Mouse (Mus musculus): ENCODE results near the gene Gm43720. TPM values are rescaled to one million over a fixed set of nuclear protein-coding genes. Genes with fewer than 3 reads are reported as not detected.

The Gm43720 gene
- polyA plus RNA-seq, 1 experiment, result 0.08 TPM

GRCm38 (mm10) chr5:138258542-138258941 lies 21.2 kb downstream of the Gm43720 start:
- H3K4me1 ChIP-seq (replicated peaks; ENCODE audit: control insufficient read depth, insufficient read depth, low read length), result peaks cover 30% of the 10 kb centered on the region
- no peaks in the 10 kb centered on the region for H3K27me3 ChIP-seq (ENCODE audit: control insufficient read depth, insufficient read depth, low read length)
- TF ChIP-seq POLR2A (IDR thresholded peaks at IDR 0.05; ENCODE audit: control insufficient read depth, extremely low read depth, insufficient read depth, low read length, poor library complexity) (no peak), CTCF (IDR thresholded peaks at IDR 0.05; ENCODE audit: borderline replicate concordance, control insufficient read depth, extremely low read depth, insufficient read depth, low read length, poor library complexity) (no peak)
- no peak overlapping the region for H3K27ac ChIP-seq (ENCODE audit: control insufficient read depth, insufficient read depth, low read length)
- 92% methylated on average over 6 of the region's 6 CpGs for WGBS
- no peak for DNase-seq
- peaks cover 8% of the 10 kb centered on the region; the same call in 1 of the 2 replicates for H3K36me3 ChIP-seq (ENCODE audit: control insufficient read depth, insufficient read depth, low read length)
- H3K4me3 ChIP-seq (ENCODE audit: control insufficient read depth, insufficient read depth, low read length), result no peak overlapping the region

- Histone ChIP-seq H3K4me1 (replicated peaks; ENCODE audit: control insufficient read depth, insufficient read depth, low read length) (peaks cover 28% of the 10 kb centered on the region), H3K27ac (ENCODE audit: control insufficient read depth, insufficient read depth, low read length) (no peak overlapping the region), H3K4me3 (ENCODE audit: control insufficient read depth, insufficient read depth, low read length) (no peak overlapping the region), H3K27me3 (ENCODE audit: control insufficient read depth, insufficient read depth, low read length) (no peaks in the 10 kb centered on the region), H3K36me3 (ENCODE audit: control insufficient read depth, insufficient read depth, low read length) (peaks cover 8% of the 10 kb centered on the region; the same call in 1 of the 2 replicates)
- no peak for DNase-seq
- 77% methylated on average over 3 of the region's 3 CpGs for WGBS
- TF ChIP-seq CTCF (IDR thresholded peaks at IDR 0.05; ENCODE audit: borderline replicate concordance, control insufficient read depth, extremely low read depth, insufficient read depth, low read length, poor library complexity), result no peak
- no peak for TF ChIP-seq POLR2A (IDR thresholded peaks at IDR 0.05; ENCODE audit: control insufficient read depth, extremely low read depth, insufficient read depth, low read length, poor library complexity)
Measured at GRCm38 (mm10) chr5:138258078-138258477, 21.7 kb downstream of the Gm43720 start.

GRCm38 (mm10) chr5:138257585-138257978 lies 22.2 kb downstream of the Gm43720 start:
- Histone ChIP-seq H3K36me3 (ENCODE audit: control insufficient read depth, insufficient read depth, low read length) (peaks cover 8% of the 10 kb centered on the region; the same call in 1 of the 2 replicates), H3K27me3 (ENCODE audit: control insufficient read depth, insufficient read depth, low read length) (no peaks in the 10 kb centered on the region), H3K4me1 (replicated peaks; ENCODE audit: control insufficient read depth, insufficient read depth, low read length) (peaks cover 23% of the 10 kb centered on the region), H3K4me3 (ENCODE audit: control insufficient read depth, insufficient read depth, low read length) (no peak overlapping the region), H3K27ac (ENCODE audit: control insufficient read depth, insufficient read depth, low read length) (peak overlapping the region; percentile 45; the same call in 1 of the 2 replicates)
- TF ChIP-seq CTCF (IDR thresholded peaks at IDR 0.05; ENCODE audit: borderline replicate concordance, control insufficient read depth, extremely low read depth, insufficient read depth, low read length, poor library complexity), result no peak
- no peak for TF ChIP-seq POLR2A (IDR thresholded peaks at IDR 0.05; ENCODE audit: control insufficient read depth, extremely low read depth, insufficient read depth, low read length, poor library complexity)
- 94% methylated on average over 4 of the region's 4 CpGs for WGBS
- DNase-seq, result no peak

GRCm38 (mm10) chr5:138256966-138257584 lies 22.7 kb downstream of the Gm43720 start:
- Histone ChIP-seq H3K4me1 (replicated peaks; ENCODE audit: control insufficient read depth, insufficient read depth, low read length) (peaks cover 18% of the 10 kb centered on the region), H3K27me3 (ENCODE audit: control insufficient read depth, insufficient read depth, low read length) (no peaks in the 10 kb centered on the region), H3K36me3 (ENCODE audit: control insufficient read depth, insufficient read depth, low read length) (peaks cover 8% of the 10 kb centered on the region; the same call in 1 of the 2 replicates), H3K27ac (ENCODE audit: control insufficient read depth, insufficient read depth, low read length) (peak overlapping the region; percentile 46; the same call in 1 of the 2 replicates), H3K4me3 (ENCODE audit: control insufficient read depth, insufficient read depth, low read length) (no peak overlapping the region)
- WGBS, result 20% methylated on average over 10 of the region's 10 CpGs
- TF ChIP-seq CTCF (IDR thresholded peaks at IDR 0.05; ENCODE audit: borderline replicate concordance, control insufficient read depth, extremely low read depth, insufficient read depth, low read length, poor library complexity) (no peak), POLR2A (IDR thresholded peaks at IDR 0.05; ENCODE audit: control insufficient read depth, extremely low read depth, insufficient read depth, low read length, poor library complexity) (no peak)
- no peak for DNase-seq

- Histone ChIP-seq H3K27ac (ENCODE audit: control insufficient read depth, insufficient read depth, low read length) (peak overlapping the region; percentile 54; the same call in 1 of the 2 replicates), H3K27me3 (ENCODE audit: control insufficient read depth, insufficient read depth, low read length) (no peaks in the 10 kb centered on the region), H3K4me1 (replicated peaks; ENCODE audit: control insufficient read depth, insufficient read depth, low read length) (peaks cover 15% of the 10 kb centered on the region), H3K4me3 (ENCODE audit: control insufficient read depth, insufficient read depth, low read length) (peak overlapping the region; percentile 90), H3K36me3 (ENCODE audit: control insufficient read depth, insufficient read depth, low read length) (peaks cover 8% of the 10 kb centered on the region; the same call in 1 of the 2 replicates)
- no peak for TF ChIP-seq CTCF (IDR thresholded peaks at IDR 0.05; ENCODE audit: borderline replicate concordance, control insufficient read depth, extremely low read depth, insufficient read depth, low read length, poor library complexity)
- TF ChIP-seq POLR2A (IDR thresholded peaks at IDR 0.05; ENCODE audit: control insufficient read depth, extremely low read depth, insufficient read depth, low read length, poor library complexity), result no peak
- 5% methylated on average over 7 of the region's 7 CpGs for WGBS
- no peak for DNase-seq
Measured at GRCm38 (mm10) chr5:138256094-138256467, 23.7 kb downstream of the Gm43720 start.

- H3K27ac ChIP-seq (ENCODE audit: control insufficient read depth, insufficient read depth, low read length), result peak within 1 kb of the TSS; percentile 54; the same call in 1 of the 2 replicates
- peaks cover 15% of the 10 kb centered on the region for H3K4me1 ChIP-seq (replicated peaks; ENCODE audit: control insufficient read depth, insufficient read depth, low read length)
- no peaks in the 10 kb centered on the region for H3K27me3 ChIP-seq (ENCODE audit: control insufficient read depth, insufficient read depth, low read length)
- peaks cover 3% of the 10 kb centered on the region; the same call in 1 of the 2 replicates for H3K36me3 ChIP-seq (ENCODE audit: control insufficient read depth, insufficient read depth, low read length)
- 0% methylated on average over 38 of the region's 38 CpGs for WGBS
- peak; percentile 93 for DNase-seq
- peak; percentile 80 for TF ChIP-seq POLR2A (IDR thresholded peaks at IDR 0.05; ENCODE audit: control insufficient read depth, extremely low read depth, insufficient read depth, low read length, poor library complexity)
- 0 out of 2 replicates have a peak, but pooled peaks have one; percentile 53 for TF ChIP-seq CTCF (IDR thresholded peaks at IDR 0.05; ENCODE audit: borderline replicate concordance, control insufficient read depth, extremely low read depth, insufficient read depth, low read length, poor library complexity)
- peak within 1 kb of the TSS; percentile 90 for H3K4me3 ChIP-seq (ENCODE audit: control insufficient read depth, insufficient read depth, low read length)
Measured at GRCm38 (mm10) chr5:138255353-138256093, 24.2 kb downstream of the Gm43720 start, which contains the start of gene Lamtor4. Lamtor4 (plus strand) TSS chr5:138255482.
